Mouse (Mus musculus) megakaryocyte, embryonic 14.5 days (primary cell): Measurements from ENCODE around the gene Mlst8.
A peak's percentile ranks its signal among the peaks of the same experiment; 100 is the strongest.

ENCODE experiments used
- FLI1 ChIP-seq: IDR thresholded peaks from 2 replicates; pipeline ENCODE4 v1.6.1; 2012; ENCODE audit warnings: low read length, inconsistent platforms, mixed read lengths
- GATA1 ChIP-seq: IDR thresholded peaks from 3 replicates; pipeline ENCODE4 v1.6.1; 2012; ENCODE audit warnings: mixed read lengths, low read length, inconsistent platforms, borderline replicate concordance

- TF ChIP-seq GATA1, result no peak
- peak; percentile 45; the same call in 1 of the 2 replicates for TF ChIP-seq FLI1
Measured at GRCm38 (mm10) chr17:24527723-24528559, 49.1 kb upstream of the Mlst8 start, which contains the start of gene Traf7.
